Mouse (Mus musculus): ENCODE measurements around the gene Cd302.

The Cd302 gene

GRCm38 (mm10) chr2:60260621-60261350 is 23.5 kb downstream of the Cd302 start:
- in situ Hi-C loops (cut with MboI; ENCODE audit: low pct_unique_long_range_greater_than_20kb in 1 of 2, low sequenced_read_pairs in 2 of 2, unreplicated experiment in 1 of 2), result no loop called here

GRCm38 (mm10) chr2:60259186-60259585 is 25.1 kb downstream of the Cd302 start:
- in situ Hi-C loops (cut with MboI; ENCODE audit: low pct_unique_long_range_greater_than_20kb in 1 of 2, low sequenced_read_pairs in 2 of 2, unreplicated experiment in 1 of 2), result no loop called here

- in situ Hi-C loops (cut with MboI; ENCODE audit: low pct_unique_long_range_greater_than_20kb in 1 of 2, low sequenced_read_pairs in 2 of 2, unreplicated experiment in 1 of 2), result no loop called here
Observed at GRCm38 (mm10) chr2:60256751-60257150, 27.5 kb downstream of the Cd302 start.

DNA sequence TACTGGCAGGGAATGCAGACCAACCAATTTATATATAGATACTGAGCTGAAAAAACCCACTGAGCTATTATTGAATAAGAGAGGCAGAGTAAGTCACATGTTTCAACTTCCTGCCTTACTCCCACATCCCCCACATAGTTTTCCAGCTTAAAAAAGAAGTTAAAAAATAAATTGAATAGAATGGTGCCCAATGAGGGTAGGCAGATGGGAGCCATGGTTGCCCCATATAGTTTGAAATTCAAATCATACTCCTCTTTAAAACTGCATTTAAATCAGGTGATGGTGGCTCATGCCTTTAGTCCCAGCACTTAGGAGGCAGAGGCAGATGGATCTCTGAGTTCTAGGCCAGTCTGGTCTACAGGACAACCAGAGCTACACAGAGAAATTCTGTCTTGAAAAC is 30.8 kb downstream of the Cd302 start:
- in situ Hi-C loops (cut with MboI; ENCODE audit: low pct_unique_long_range_greater_than_20kb in 1 of 2, low sequenced_read_pairs in 2 of 2, unreplicated experiment in 1 of 2), result no loop called here

- in situ Hi-C loops (cut with MboI; ENCODE audit: low pct_unique_long_range_greater_than_20kb in 1 of 2, low sequenced_read_pairs in 2 of 2, unreplicated experiment in 1 of 2), result no loop called here
Observed at GRCm38 (mm10) chr2:60252782-60253181, 31.5 kb downstream of the Cd302 start.

DNA sequence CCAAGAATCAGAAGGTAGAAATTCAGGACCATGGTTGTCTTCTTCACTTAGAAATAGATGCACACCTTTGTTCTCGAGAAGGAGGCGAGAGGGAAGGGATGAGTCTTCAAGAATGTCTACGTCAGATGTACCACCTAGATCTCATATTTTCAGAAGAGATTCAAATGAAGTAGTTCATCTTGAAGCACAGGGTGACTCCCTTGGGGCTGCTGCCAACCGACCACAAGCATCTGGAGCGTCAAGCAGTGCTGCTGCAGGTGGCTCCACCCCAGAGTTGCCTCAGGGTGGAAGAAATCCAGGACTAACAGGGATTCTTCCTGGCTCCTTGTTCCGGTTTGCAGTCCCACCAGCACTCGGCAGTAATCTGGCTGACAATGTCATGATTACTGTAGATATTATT is 49.8 kb downstream of the Cd302 start:
- in situ Hi-C loops (cut with MboI; ENCODE audit: low pct_unique_long_range_greater_than_20kb in 1 of 2, low sequenced_read_pairs in 2 of 2, unreplicated experiment in 1 of 2), result no loop called here

DNA sequence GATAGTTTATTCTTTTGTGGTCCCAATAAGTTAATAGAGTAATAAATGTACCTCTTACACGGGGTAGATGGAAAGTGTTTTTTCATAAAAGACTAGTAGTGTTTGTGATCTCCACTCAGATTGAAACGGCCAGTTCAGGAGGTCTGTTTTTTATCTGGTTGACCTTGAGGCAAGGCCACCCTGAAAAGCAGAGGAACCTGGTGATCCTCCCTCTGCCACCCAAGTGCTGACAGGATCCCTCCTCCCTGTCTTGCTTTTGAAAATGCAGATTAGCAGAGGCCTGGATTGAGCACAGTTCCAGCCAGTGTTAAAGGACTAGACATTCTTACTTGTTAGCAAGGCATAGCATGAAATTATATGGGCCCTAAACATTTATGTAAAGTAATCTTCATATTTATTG is 51.1 kb downstream of the Cd302 start:
- in situ Hi-C loops (cut with MboI; ENCODE audit: low pct_unique_long_range_greater_than_20kb in 1 of 2, low sequenced_read_pairs in 2 of 2, unreplicated experiment in 1 of 2), result no loop called here

DNA sequence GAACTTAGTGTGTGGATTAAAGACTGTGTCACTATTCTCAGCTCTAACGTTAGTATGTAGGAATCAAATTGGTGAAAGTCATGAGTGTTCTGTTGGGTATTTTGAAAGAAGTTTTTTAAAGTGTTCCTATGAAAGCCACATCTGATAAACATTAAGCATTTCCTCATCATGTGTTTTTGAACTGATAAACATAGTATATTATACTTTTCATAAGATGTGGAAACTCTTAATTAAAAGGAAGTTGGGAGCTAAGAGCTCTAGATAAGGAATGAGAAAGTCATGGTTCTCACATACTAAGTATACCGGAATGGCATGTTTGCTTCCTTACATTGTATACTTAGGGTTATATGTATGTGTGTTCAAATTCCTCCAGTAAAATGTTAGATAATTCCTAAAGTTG is 53.9 kb downstream of the Cd302 start:
- in situ Hi-C loops (cut with MboI; ENCODE audit: low pct_unique_long_range_greater_than_20kb in 1 of 2, low sequenced_read_pairs in 2 of 2, unreplicated experiment in 1 of 2), result no loop called here

DNA sequence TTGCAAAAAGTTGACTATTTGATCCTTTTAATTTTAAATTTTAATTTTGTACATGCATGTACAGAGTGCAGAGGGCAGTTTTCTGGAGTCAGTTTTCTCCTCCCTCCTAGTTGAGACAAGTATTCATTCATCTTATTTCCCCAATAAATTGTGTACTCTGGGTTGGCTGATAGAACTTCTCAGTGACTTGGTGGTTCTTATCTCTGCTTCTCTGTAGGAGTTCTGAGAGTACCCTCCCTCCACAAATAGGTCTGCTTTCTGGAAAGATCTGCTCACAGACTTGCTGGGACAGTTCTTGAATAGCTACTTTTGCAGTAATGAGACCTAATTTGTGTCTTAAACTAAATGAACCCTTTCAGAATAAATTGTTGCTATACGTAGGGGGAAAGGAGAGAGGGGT is 55.8 kb downstream of the Cd302 start:
- in situ Hi-C loops (cut with MboI; ENCODE audit: low pct_unique_long_range_greater_than_20kb in 1 of 2, low sequenced_read_pairs in 2 of 2, unreplicated experiment in 1 of 2), result no loop called here

GRCm38 (mm10) chr2:60223489-60223888 is 60.8 kb downstream of the Cd302 start:
- in situ Hi-C loops (cut with MboI; ENCODE audit: low pct_unique_long_range_greater_than_20kb in 1 of 2, low sequenced_read_pairs in 2 of 2, unreplicated experiment in 1 of 2), result no loop called here

DNA sequence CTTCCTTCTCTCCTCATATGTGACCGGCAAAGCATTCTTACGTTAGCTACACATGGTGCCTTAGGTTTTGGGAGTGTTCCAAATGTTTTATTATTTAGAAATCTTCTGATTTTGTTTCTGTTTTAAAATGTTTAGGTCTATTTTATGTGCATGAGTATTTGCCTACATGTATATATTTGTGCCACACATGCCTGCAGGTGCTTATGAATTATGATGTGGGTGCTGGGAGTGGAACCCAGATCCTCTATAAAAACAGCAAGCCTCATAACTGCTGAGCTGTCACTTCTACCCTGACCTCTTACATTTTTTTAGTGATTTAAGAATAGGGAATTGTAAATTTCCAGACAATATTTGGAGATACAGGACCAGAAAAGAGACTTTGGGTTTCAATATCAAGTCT is 62.3 kb downstream of the Cd302 start:
- in situ Hi-C loops (cut with MboI; ENCODE audit: low pct_unique_long_range_greater_than_20kb in 1 of 2, low sequenced_read_pairs in 2 of 2, unreplicated experiment in 1 of 2), result no loop called here

- in situ Hi-C loops (cut with MboI; ENCODE audit: low pct_unique_long_range_greater_than_20kb in 1 of 2, low sequenced_read_pairs in 2 of 2, unreplicated experiment in 1 of 2), result no loop called here
Observed at GRCm38 (mm10) chr2:60221236-60221635, 63.1 kb downstream of the Cd302 start.

- in situ Hi-C loops (cut with MboI; ENCODE audit: low pct_unique_long_range_greater_than_20kb in 1 of 2, low sequenced_read_pairs in 2 of 2, unreplicated experiment in 1 of 2), result no loop called here
Observed at GRCm38 (mm10) chr2:60217620-60218019, 66.7 kb downstream of the Cd302 start.

DNA sequence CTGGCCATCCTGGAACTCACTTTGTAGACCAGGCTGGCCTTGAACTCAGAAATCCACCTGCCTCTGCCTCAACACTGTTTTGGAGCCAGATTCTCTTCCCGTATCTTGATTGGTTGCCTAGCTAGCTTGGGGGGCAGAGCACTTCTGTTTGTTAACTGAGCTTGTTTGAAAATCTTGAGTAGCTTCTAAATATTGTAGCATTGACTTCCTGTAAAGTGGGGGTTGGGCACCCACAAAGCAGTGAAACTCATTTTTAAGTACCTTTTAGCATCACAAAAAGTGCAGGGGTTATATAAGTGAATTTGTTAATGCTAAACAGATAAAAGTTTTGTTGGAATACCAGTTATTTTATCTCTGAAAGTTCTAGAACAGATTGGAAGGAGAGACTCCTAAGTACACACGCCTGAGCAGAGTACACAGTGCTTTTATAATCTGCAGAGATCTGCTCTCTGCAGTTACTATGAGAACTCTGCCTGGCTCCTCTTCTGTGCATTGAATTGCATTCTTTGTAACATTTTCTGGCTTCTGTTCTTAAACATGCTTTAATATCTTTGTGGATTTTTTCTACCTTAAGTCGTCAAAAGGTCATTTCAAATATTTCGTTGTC is 67.6 kb downstream of the Cd302 start:
- in situ Hi-C loops (cut with MboI; ENCODE audit: low pct_unique_long_range_greater_than_20kb in 1 of 2, low sequenced_read_pairs in 2 of 2, unreplicated experiment in 1 of 2), result no loop called here

DNA sequence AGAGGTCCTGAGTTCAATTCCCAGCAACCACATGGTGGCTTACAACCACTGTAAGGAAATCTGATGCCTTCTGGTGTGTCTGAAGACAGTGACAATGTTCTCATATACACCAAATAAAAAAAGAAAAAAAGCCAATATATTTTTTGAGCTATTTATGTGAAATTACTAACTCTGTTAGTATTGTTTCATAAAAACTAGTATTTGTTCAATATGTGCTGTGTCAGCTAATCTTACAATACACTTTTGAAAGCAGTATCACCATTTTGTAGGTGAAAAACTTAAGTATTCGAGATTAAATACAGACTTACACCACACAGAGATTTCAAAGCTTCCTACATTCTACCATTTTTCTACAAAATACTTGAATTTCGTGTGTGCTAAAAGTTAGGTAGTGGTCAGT is 69.6 kb downstream of the Cd302 start:
- in situ Hi-C loops (cut with MboI; ENCODE audit: low pct_unique_long_range_greater_than_20kb in 1 of 2, low sequenced_read_pairs in 2 of 2, unreplicated experiment in 1 of 2), result no loop called here

GRCm38 (mm10) chr2:60212488-60212887 is 71.8 kb downstream of the Cd302 start:
- in situ Hi-C loops (cut with MboI; ENCODE audit: low pct_unique_long_range_greater_than_20kb in 1 of 2, low sequenced_read_pairs in 2 of 2, unreplicated experiment in 1 of 2), result no loop called here

- in situ Hi-C loops (cut with MboI; ENCODE audit: low pct_unique_long_range_greater_than_20kb in 1 of 2, low sequenced_read_pairs in 2 of 2, unreplicated experiment in 1 of 2), result no loop called here
Observed at GRCm38 (mm10) chr2:60210821-60211220, 73.5 kb downstream of the Cd302 start.

- in situ Hi-C loops (cut with MboI; ENCODE audit: low pct_unique_long_range_greater_than_20kb in 1 of 2, low sequenced_read_pairs in 2 of 2, unreplicated experiment in 1 of 2), result loop anchor here in 1 of 2 experiments (10.0 kb wide), 1 partner anchor 165 kb away; no protein-coding TSS in a partner anchor
Observed at GRCm38 (mm10) chr2:60209703-60210651, 74.3 kb downstream of the Cd302 start, which contains the start of the genes Baz2b and March7. Gene Baz2b, minus strand, starts transcription at chr2:60209839. Gene March7, plus strand, starts transcription at chr2:60209887.

GRCm38 (mm10) chr2:60209122-60209611 is 75.1 kb downstream of the Cd302 start:
- in situ Hi-C loops (cut with MboI; ENCODE audit: low pct_unique_long_range_greater_than_20kb in 1 of 2, low sequenced_read_pairs in 2 of 2, unreplicated experiment in 1 of 2), result loop anchor here in 1 of 2 experiments (10.0 kb wide), 1 partner anchor 164 kb away; no protein-coding TSS in a partner anchor
